Mouse (Mus musculus) liver, embryonic 16.5 days (tissue): ENCODE data around the gene Gm28308. TPM values are rescaled to one million over a fixed set of nuclear protein-coding genes. Genes with fewer than 3 reads are reported as not detected.

Source experiments
- ATAC-seq: fragments of 200-750 bp; cut with Nextera tagmentation; 2 replicates; pipeline ENCODE4 v1.8.0; 2017; ENCODE audit warnings: low read depth, mild to moderate bottlenecking, moderate number of reproducible peaks, moderate library complexity
- H3K27ac ChIP-seq: fragments of 300-500 bp; sonication (generic); 2 replicates; pipeline ENCODE4 v1.5.1; 2014; ENCODE audit warnings: mild to moderate bottlenecking, low read length
- H3K27me3 ChIP-seq: fragments of 300-500 bp; sonication (generic); 2 replicates; pipeline ENCODE4 v1.6.1; 2014; ENCODE audit warnings: low read depth, low read length, mixed read lengths; ENCODE audit not compliant: control insufficient read depth, insufficient read depth
- H3K36me3 ChIP-seq: fragments of 300-500 bp; sonication (generic); 2 replicates; pipeline ENCODE4 v1.6.1; 2014; ENCODE audit warnings: mild to moderate bottlenecking; ENCODE audit not compliant: control insufficient read depth, insufficient read depth
- H3K4me1 ChIP-seq: fragments of 300-500 bp; sonication (generic); 2 replicates; pipeline ENCODE4 v1.6.1; 2014; ENCODE audit warnings: low read depth, low read length, mixed read lengths; ENCODE audit not compliant: control insufficient read depth
- H3K4me2 ChIP-seq: fragments of 300-500 bp; sonication (generic); 2 replicates; pipeline ENCODE4 v1.6.1; 2014; ENCODE audit warnings: low read depth, low read length, mixed read lengths
- H3K4me3 ChIP-seq: fragments of 300-500 bp; sonication (generic); 2 replicates; pipeline ENCODE4 v1.5.1; 2014; ENCODE audit warnings: low read depth, mild to moderate bottlenecking, low read length
- H3K9ac ChIP-seq: fragments of 300-500 bp; sonication (generic); 2 replicates; pipeline ENCODE4 v1.6.1; 2014; ENCODE audit warnings: low read depth, low read length
- H3K9me3 ChIP-seq: fragments of 300-500 bp; sonication (generic); replicated peaks from 2 replicates; pipeline ENCODE4 v1.6.1; 2016; ENCODE audit warnings: low read length; ENCODE audit not compliant: control insufficient read depth
- WGBS: fragments of 180-500 bp; shearing (Covaris S2); extraction: QIAGEN DNeasy Blood & Tissue Kit; methylation state at CpG from one replicate; pipeline ENCODE4 v1.1.7; 2014; ENCODE audit not compliant: insufficient replicate concordance; 5-methylcytosine and 5-hydroxymethylcytosine counted together
- polyA plus RNA-seq: library from polyadenylated mRNA; unstranded; fragments of >200 nt; fragmentation: Nextera tagmentation; extraction: Ambion mirVana; gene quantifications from 2 replicates; pipeline ENCODE4 v1.2.1, GENCODE M21; 2015

Gm28308 gene
- polyA plus RNA-seq, 1 experiment from 2014 or later, result not detected

- Histone ChIP-seq H3K36me3 (no peaks in the 10 kb centered on the region), H3K9ac (no peak overlapping the region), H3K4me3 (no peak overlapping the region), H3K27me3 (peaks cover 96% of the 10 kb centered on the region), H3K4me2 (no peak overlapping the region), H3K9me3 (no peaks in the 10 kb centered on the region), H3K27ac (no peak overlapping the region), H3K4me1 (no peaks in the 10 kb centered on the region)
- 37% methylated on average over 9 of the region's 9 CpGs for WGBS
- ATAC-seq, result no peak
Measured at GRCm38 (mm10) chr6:52235267-52235666, 22.1 kb upstream of the Gm28308 start.

- H3K4me1 ChIP-seq, result no peaks in the 10 kb centered on the region
- peaks cover 96% of the 10 kb centered on the region for H3K27me3 ChIP-seq
- H3K9me3 ChIP-seq, result no peaks in the 10 kb centered on the region
- WGBS, result 2% methylated on average over 57 of the region's 68 CpGs
- H3K27ac ChIP-seq, result no peak overlapping the region
- no peak for ATAC-seq
- no peak overlapping the region for H3K9ac ChIP-seq
- H3K36me3 ChIP-seq, result no peaks in the 10 kb centered on the region
- no peak overlapping the region for H3K4me3 ChIP-seq
- H3K4me2 ChIP-seq, result no peak overlapping the region
Measured at GRCm38 (mm10) chr6:52234428-52235140, 21.4 kb upstream of the Gm28308 start.

GRCm38 (mm10) chr6:52233546-52234427 is 20.6 kb upstream of the Gm28308 start:
- Histone ChIP-seq H3K9ac (no peak overlapping the region), H3K4me1 (no peaks in the 10 kb centered on the region), H3K27ac (no peak overlapping the region), H3K4me2 (no peak overlapping the region), H3K9me3 (no peaks in the 10 kb centered on the region), H3K27me3 (peaks cover 98% of the 10 kb centered on the region), H3K4me3 (no peak overlapping the region), H3K36me3 (no peaks in the 10 kb centered on the region)
- ATAC-seq, result no peak
- WGBS, result under 1% methylated on average over 70 of the region's 70 CpGs

- Histone ChIP-seq H3K27me3 (peaks cover 96% of the 10 kb centered on the region), H3K9me3 (no peaks in the 10 kb centered on the region), H3K4me3 (no peak overlapping the region), H3K36me3 (no peaks in the 10 kb centered on the region), H3K4me1 (no peaks in the 10 kb centered on the region), H3K9ac (no peak overlapping the region), H3K27ac (no peak overlapping the region), H3K4me2 (no peak overlapping the region)
- no peak for ATAC-seq
- WGBS, result 2% methylated on average over 23 of the region's 23 CpGs
Measured at GRCm38 (mm10) chr6:52232984-52233545, 19.9 kb upstream of the Gm28308 start.

GRCm38 (mm10) chr6:52232568-52232965 is 19.4 kb upstream of the Gm28308 start:
- no peak overlapping the region for H3K4me2 ChIP-seq
- under 1% methylated on average over 18 of the region's 18 CpGs for WGBS
- no peaks in the 10 kb centered on the region for H3K36me3 ChIP-seq
- H3K4me3 ChIP-seq, result no peak overlapping the region
- H3K27me3 ChIP-seq, result peaks cover 96% of the 10 kb centered on the region
- H3K4me1 ChIP-seq, result no peaks in the 10 kb centered on the region
- no peaks in the 10 kb centered on the region for H3K9me3 ChIP-seq
- H3K27ac ChIP-seq, result no peak overlapping the region
- no peak for ATAC-seq
- no peak overlapping the region for H3K9ac ChIP-seq

- Histone ChIP-seq H3K9me3 (no peaks in the 10 kb centered on the region), H3K9ac (no peak overlapping the region), H3K4me1 (no peaks in the 10 kb centered on the region), H3K27me3 (peaks cover 96% of the 10 kb centered on the region), H3K27ac (no peak overlapping the region), H3K4me2 (no peak overlapping the region), H3K36me3 (no peaks in the 10 kb centered on the region), H3K4me3 (no peak overlapping the region)
- 2% methylated on average over 18 of the region's 18 CpGs for WGBS
- ATAC-seq, result no peak
Measured at GRCm38 (mm10) chr6:52231885-52232567, 18.9 kb upstream of the Gm28308 start.

GRCm38 (mm10) chr6:52230516-52231165 is 17.5 kb upstream of the Gm28308 start, which contains the start of gene Hoxa9:
Gene Hoxa9, minus strand, starts transcription at chr6:52231089.
- Histone ChIP-seq H3K36me3 (no peaks in the 10 kb centered on the region), H3K9me3 (no peaks in the 10 kb centered on the region), H3K27me3 (peaks cover 96% of the 10 kb centered on the region), H3K4me2 (no peak within 1 kb of the TSS), H3K4me3 (no peak within 1 kb of the TSS), H3K27ac (no peak within 1 kb of the TSS), H3K9ac (no peak within 1 kb of the TSS), H3K4me1 (no peaks in the 10 kb centered on the region)
- ATAC-seq, result no peak
- 3% methylated on average over 20 of the region's 36 CpGs for WGBS

GRCm38 (mm10) chr6:52229558-52230416 is 16.6 kb upstream of the Gm28308 start:
- no peak overlapping the region for H3K4me2 ChIP-seq
- no peaks in the 10 kb centered on the region for H3K36me3 ChIP-seq
- no peaks in the 10 kb centered on the region for H3K9me3 ChIP-seq
- 1% methylated on average over 43 of the region's 44 CpGs for WGBS
- no peak for ATAC-seq
- no peak overlapping the region for H3K9ac ChIP-seq
- no peaks in the 10 kb centered on the region for H3K4me1 ChIP-seq
- no peak overlapping the region for H3K4me3 ChIP-seq
- peaks cover 96% of the 10 kb centered on the region for H3K27me3 ChIP-seq
- H3K27ac ChIP-seq, result no peak overlapping the region
